Mouse (Mus musculus) C2C12 (cell line): ENCODE measurements around the gene Mxra7.

Experiments used
- CTCF ChIP-seq: IDR thresholded peaks from one replicate; pipeline ENCODE4 v1.5.1; 2011; ENCODE audit not compliant: control insufficient read depth, insufficient read depth, insufficient read length
- MYOD1 ChIP-seq: IDR thresholded peaks from one replicate; pipeline ENCODE4 v1.6.1; 2011; ENCODE audit warnings: low read depth; ENCODE audit not compliant: control insufficient read depth, insufficient read length
- MYOG ChIP-seq: IDR thresholded peaks from one replicate; pipeline ENCODE4 v1.6.1; 2011; ENCODE audit not compliant: control insufficient read depth, insufficient read length; ENCODE audit errors: extremely low read depth
- USF1 ChIP-seq: IDR thresholded peaks from one replicate; pipeline ENCODE4 v1.6.1; 2011; ENCODE audit warnings: low read depth, mild to moderate bottlenecking, control low read depth, moderate library complexity

- TF ChIP-seq CTCF, result no peak
- TF ChIP-seq MYOD1, result peak; percentile 65
- TF ChIP-seq MYOG, result no peak
- no peak for TF ChIP-seq USF1
Observed at GRCm38 (mm10) chr11:116802709-116803108, 25.1 kb downstream of the Mxra7 start.
